Mouse (Mus musculus): ENCODE measurements at regions not wholly inside any gene's neighbourhood (a gene's known extent, or its start where the extent isn't known, plus 50 kb on each side); places are given as distances from the start of the nearest gene placed in this dataset.

- no peak for DNase-seq
These were observed 208.4 kb upstream of the Fam241a start for GRCm38 (mm10) chr3:128104516-128104915.

- DNase-seq, result no peak
These were observed 196.9 kb upstream of the Fam241a start for GRCm38 (mm10) chr3:128093046-128093445.

GRCm38 (mm10) chr3:128088207-128088606 lies 192.1 kb upstream of the Fam241a start:
- DNase-seq, result no peak

- DNase-seq, result no peak
These were observed 191.0 kb upstream of the Fam241a start for GRCm38 (mm10) chr3:128087163-128087562.

- DNase-seq, result no peak
These were observed 186.3 kb upstream of the Fam241a start for GRCm38 (mm10) chr3:128082463-128082862.

GRCm38 (mm10) chr3:128081430-128081829 lies 185.3 kb upstream of the Fam241a start:
- DNase-seq, result no peak

- no peak for DNase-seq
These were observed 171.7 kb upstream of the Fam241a start for GRCm38 (mm10) chr3:128067861-128068260.

GRCm38 (mm10) chr3:128054031-128054430 lies 157.9 kb upstream of the Fam241a start:
- DNase-seq, result no peak

GRCm38 (mm10) chr3:128043709-128044108 lies 147.6 kb upstream of the Fam241a start:
- no peak for DNase-seq

GRCm38 (mm10) chr3:128040407-128041115 lies 144.4 kb upstream of the Fam241a start:
- DNase-seq, result no peak

GRCm38 (mm10) chr3:128039185-128039584 lies 143.1 kb upstream of the Fam241a start:
- no peak for DNase-seq

- DNase-seq, result no peak
These were observed 140.4 kb upstream of the Fam241a start for GRCm38 (mm10) chr3:128036538-128036937.

- DNase-seq, result no peak
These were observed 134.2 kb upstream of the Fam241a start for GRCm38 (mm10) chr3:128030352-128030751.

GRCm38 (mm10) chr3:128029565-128029915 lies 133.4 kb upstream of the Fam241a start:
- DNase-seq, result no peak

GRCm38 (mm10) chr3:128028856-128029564 lies 132.9 kb upstream of the Fam241a start:
- no peak for DNase-seq

GRCm38 (mm10) chr3:128024856-128025255 lies 128.7 kb upstream of the Fam241a start:
- no peak for DNase-seq

- no peak for DNase-seq
These were observed 118.8 kb upstream of the Fam241a start for GRCm38 (mm10) chr3:128014909-128015308.

- DNase-seq, result no peak
These were observed 106.9 kb upstream of the Fam241a start for GRCm38 (mm10) chr3:128002905-128003641.

GRCm38 (mm10) chr3:128001924-128002501 lies 105.9 kb upstream of the Fam241a start:
- peak; percentile 2 for DNase-seq

- DNase-seq, result no peak
These were observed 99.6 kb upstream of the Fam241a start for GRCm38 (mm10) chr3:127995678-127996077.

- DNase-seq, result no peak
These were observed 91.5 kb upstream of the Fam241a start for GRCm38 (mm10) chr3:127987583-127987982.

GRCm38 (mm10) chr3:127985165-127985564 lies 89.0 kb upstream of the Fam241a start:
- DNase-seq, result no peak

GRCm38 (mm10) chr3:127977240-127977639 lies 81.1 kb upstream of the Fam241a start:
- no peak for DNase-seq

All from cerebellum, adult 9-10 months (tissue).